Mouse (Mus musculus): ENCODE data around the gene P2rx2.

- TF ChIP-seq CTCF (IDR thresholded peaks at IDR 0.05; ENCODE audit: low read depth), result no peak
- no peak for TF ChIP-seq EP300 (optimal IDR thresholded peaks at IDR 0.05)
Observed at GRCm38 (mm10) chr5:110392727-110393126, 49.7 kb upstream of the P2rx2 start.

All from stomach, postnatal 0 days (tissue).